Mouse (Mus musculus) bone marrow macrophage, adult 2 months (primary cell): ENCODE data around the gene Piwil4.

Experiments
- CTCF ChIP-seq: IDR thresholded peaks from 2 replicates; pipeline ENCODE4 v1.5.1; 2012; ENCODE audit warnings: low read depth, mild to moderate bottlenecking, low read length, moderate library complexity
- POLR2A ChIP-seq: IDR thresholded peaks from 2 replicates; pipeline ENCODE4 v1.6.1; 2012; ENCODE audit warnings: mild to moderate bottlenecking, low read depth, low read length, borderline replicate concordance

DNA sequence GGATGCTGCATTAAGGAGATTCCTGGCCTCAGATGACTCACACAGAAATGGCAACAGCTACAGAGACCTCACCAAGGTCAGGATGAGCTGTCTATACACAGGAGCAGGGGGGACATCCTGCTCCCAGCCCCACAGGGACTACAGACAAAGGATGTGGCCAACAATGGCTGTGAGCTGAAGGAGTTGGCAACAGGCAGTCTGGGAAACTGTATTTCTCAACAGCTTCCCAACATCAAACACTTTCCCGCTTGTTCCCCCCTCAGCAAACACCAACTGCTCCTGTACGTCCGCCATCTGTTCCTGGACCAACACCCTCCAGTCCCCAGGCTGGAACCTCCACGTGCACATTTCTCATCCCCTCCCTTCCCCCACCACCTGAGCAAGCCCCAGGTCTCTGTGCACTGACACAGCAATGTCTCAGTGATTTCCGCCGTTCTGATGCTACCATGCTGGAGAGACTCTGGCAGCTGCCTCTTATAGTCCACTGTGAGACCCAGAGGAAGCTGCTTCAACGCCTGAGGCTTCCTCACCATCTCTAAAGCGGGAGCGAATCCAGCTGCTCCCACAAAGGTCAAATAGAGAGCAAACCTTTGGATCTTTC, 9.5 kb downstream of the Piwil4 start:
- TF ChIP-seq POLR2A (no peak), CTCF (no peak)
